ENCODE assay signal across 24 mouse cellular contexts in the genomic region with DNA sequence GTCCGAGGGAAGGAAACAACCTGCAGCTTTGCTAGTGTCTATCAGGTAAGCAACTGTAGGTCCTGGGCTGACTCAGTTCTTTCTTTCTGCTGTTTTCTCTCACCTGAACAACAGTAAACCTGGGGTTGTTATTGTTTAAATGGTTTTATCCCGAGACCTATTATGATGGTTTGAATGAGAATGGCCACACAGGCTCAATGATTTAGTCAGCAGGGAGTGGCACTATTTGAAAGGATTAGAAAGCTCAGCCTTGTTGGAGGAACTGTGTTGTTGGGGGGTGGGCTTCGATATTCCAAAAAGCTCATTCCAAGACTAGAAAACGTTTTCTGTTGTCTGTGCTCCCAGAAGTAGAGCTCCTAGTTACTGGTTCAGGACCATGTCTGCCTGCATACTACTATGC.
A peak's percentile ranks its signal among the peaks of the same experiment; 100 is the strongest.
DNase-seq lines count a peak whose midpoint lies in the region; ATAC-seq and TF ChIP-seq lines count a peak whose summit lies in the region.
"Had no signal": no experiment of that assay in that cellular context is flagged by ENCODE, and none has a peak within 500 bp of the region (broad histone marks: within the 10 kb centered on the region; RNA-seq: fewer than 3 reads in every experiment).

No protein-coding gene starts in this region.

- DNase-seq in midbrain, embryonic 11.5 days (ENCODE audit: low spot score, missing footprints) = peak; percentile 45
- DNase-seq in midbrain, embryonic 14.5 days = no peak
- DNase-seq in ES-E14 (ENCODE audit: low read depth, low spot score) (no peak), ZHBTc4 (ENCODE audit: low read depth, low spot score) (peak; percentile 56)
- no peak for DNase-seq in urinary bladder, postnatal 10 days (ENCODE audit: low spot score)
- no peak for DNase-seq in testis, postnatal 14 days (ENCODE audit: low spot score)
- DNase-seq: adrenal gland, adult 2 months; adrenal gland, postnatal 10 days; adrenal gland, postnatal 25 days; B cell, adult 2 months; cerebellum, adult 11 months; cerebellum, adult 18-20 months; cerebellum, adult 8-10 months; cerebellum, adult 9-11 months; cerebellum, postnatal 14 days; cerebellum, postnatal 36 days; embryo, embryonic 11 days; forebrain, postnatal 0 days had no signal

- no peak overlapping the region for H3K4me3 ChIP-seq in midbrain, embryonic 11.5 days (ENCODE audit: low read depth, low read length)
- no peak overlapping the region for H3K4me3 ChIP-seq in midbrain, embryonic 14.5 days (replicated peaks; ENCODE audit: low read depth, low read length)
- no peak overlapping the region for H3K4me3 ChIP-seq in ES-E14 (ENCODE audit: insufficient read depth in 1 of 2, low read depth in 1 of 2, low read length in 2 of 2, poor library complexity in 1 of 2, severe bottlenecking in 1 of 2)
- H3K4me3 ChIP-seq: embryonic facial prominence, embryonic 13.5 days; embryonic facial prominence, embryonic 15.5 days; forebrain, embryonic 13.5 days; forebrain, embryonic 15.5 days had no signal

- ATAC-seq in midbrain, embryonic 11.5 days (ENCODE audit: low FRiP score) = no peak
- ATAC-seq in midbrain, embryonic 14.5 days (ENCODE audit: low FRiP score, low TSS enrichment) = no peak
- ATAC-seq: CD4-positive, CD25-positive, alpha-beta regulatory T cell, adult 4 months; forebrain, embryonic 13.5 days; forebrain, embryonic 15.5 days; forebrain, postnatal 0 days had no signal

- in situ Hi-C loops in ES-E14 (cut with MboI; ENCODE audit: low sequenced_read_pairs in 2 of 2, unreplicated experiment in 2 of 2) = no loop called here

- H3K9me3 ChIP-seq in midbrain, embryonic 11.5 days (ENCODE audit: control insufficient read depth, low read length) = no peaks in the 10 kb centered on the region
- no peaks in the 10 kb centered on the region for H3K9me3 ChIP-seq in midbrain, embryonic 14.5 days (ENCODE audit: control insufficient read depth, low read length)
- no peaks in the 10 kb centered on the region for H3K9me3 ChIP-seq in ES-E14 (ENCODE audit: control insufficient read depth, insufficient read depth, low read depth, low read length)
- H3K9me3 ChIP-seq: embryonic facial prominence, embryonic 13.5 days; embryonic facial prominence, embryonic 15.5 days; forebrain, embryonic 13.5 days; forebrain, embryonic 15.5 days had no signal

- H3K27me3 ChIP-seq in midbrain, embryonic 11.5 days (ENCODE audit: control insufficient read depth, insufficient read depth, low read length) = no peaks in the 10 kb centered on the region
- H3K27me3 ChIP-seq in midbrain, embryonic 14.5 days (ENCODE audit: control insufficient read depth, insufficient read depth, low read length) = no peaks in the 10 kb centered on the region
- H3K27me3 ChIP-seq: CH12.LX; embryonic facial prominence, embryonic 13.5 days; embryonic facial prominence, embryonic 15.5 days; forebrain, embryonic 13.5 days; forebrain, embryonic 15.5 days had no signal

- H3K27ac ChIP-seq in midbrain, embryonic 11.5 days (ENCODE audit: low read depth, low read length) = no peak overlapping the region
- no peak overlapping the region for H3K27ac ChIP-seq in midbrain, embryonic 14.5 days (replicated peaks; ENCODE audit: low read depth, low read length)
- no peak overlapping the region for H3K27ac ChIP-seq in ES-E14 (ENCODE audit: insufficient read depth, low read depth, low read length, poor library complexity, severe bottlenecking)
- H3K27ac ChIP-seq: embryonic facial prominence, embryonic 13.5 days; embryonic facial prominence, embryonic 15.5 days; forebrain, embryonic 13.5 days; forebrain, embryonic 15.5 days had no signal

- H3K9ac ChIP-seq in midbrain, embryonic 11.5 days (ENCODE audit: low read length) = no peak overlapping the region
- no peak overlapping the region for H3K9ac ChIP-seq in midbrain, embryonic 14.5 days (replicated peaks; ENCODE audit: low read length)
- no peak overlapping the region for H3K9ac ChIP-seq in ES-E14 (ENCODE audit: insufficient read depth, low read depth, low read length, poor library complexity, severe bottlenecking)
- H3K9ac ChIP-seq: embryonic facial prominence, embryonic 13.5 days; embryonic facial prominence, embryonic 15.5 days; forebrain, embryonic 13.5 days; forebrain, embryonic 15.5 days; forebrain, postnatal 0 days had no signal

- WGBS in midbrain, embryonic 11.5 days = 43% methylated on average over 4 of the region's 4 CpGs
- 44% methylated on average over 4 of the region's 4 CpGs for WGBS in midbrain, embryonic 14.5 days

- no peaks in the 10 kb centered on the region for H3K36me3 ChIP-seq in midbrain, embryonic 11.5 days (ENCODE audit: control insufficient read depth, insufficient read depth, low read length)
- no peaks in the 10 kb centered on the region for H3K36me3 ChIP-seq in midbrain, embryonic 14.5 days (ENCODE audit: control insufficient read depth, insufficient read depth, low read length)
- H3K36me3 ChIP-seq in ES-E14 (ENCODE audit: control insufficient read depth, insufficient read depth, low read length, poor library complexity, severe bottlenecking) = no peaks in the 10 kb centered on the region
- H3K36me3 ChIP-seq: embryonic facial prominence, embryonic 13.5 days; embryonic facial prominence, embryonic 15.5 days; forebrain, embryonic 15.5 days had no signal

- H3K4me2 ChIP-seq in midbrain, embryonic 11.5 days = no peak overlapping the region
- no peak overlapping the region for H3K4me2 ChIP-seq in midbrain, embryonic 14.5 days (ENCODE audit: low read length)
- H3K4me2 ChIP-seq: embryonic facial prominence, embryonic 13.5 days; embryonic facial prominence, embryonic 15.5 days; forebrain, embryonic 13.5 days; forebrain, embryonic 15.5 days had no signal

- H3K4me1 ChIP-seq in midbrain, embryonic 11.5 days (ENCODE audit: control insufficient read depth, insufficient read depth, low read length) = no peaks in the 10 kb centered on the region
- H3K4me1 ChIP-seq in midbrain, embryonic 14.5 days (ENCODE audit: control insufficient read depth, insufficient read depth, low read length) = no peaks in the 10 kb centered on the region
- H3K4me1 ChIP-seq in ES-E14 (ENCODE audit: control insufficient read depth in 2 of 2, insufficient read depth in 2 of 2, low read length in 2 of 2, poor library complexity in 1 of 2) = peaks cover 0 to 9% of the 10 kb centered on the region in 2 experiments; a peak in 3 of 4 replicates
- H3K4me1 ChIP-seq: embryonic facial prominence, embryonic 13.5 days; embryonic facial prominence, embryonic 15.5 days; forebrain, embryonic 13.5 days; forebrain, embryonic 15.5 days had no signal

TF ChIP-seq in ES-E14, 5 proteins besides CTCF, POLR2A, EP300 and RAD21:
- no peak for TF ChIP-seq ZC3H11A (IDR thresholded peaks at IDR 0.05; ENCODE audit: borderline replicate concordance, low read depth, low read length)
- peak; percentile 21; the same call in 1 of the 2 replicates for TF ChIP-seq CHD2 (IDR thresholded peaks at IDR 0.05; ENCODE audit: low read depth, low read length)

Comparison
In these comparisons a context has a peak if more than half of its experiments do, and no peak if none do; other contexts are left out.
1. DNase-seq: peak in midbrain, embryonic 11.5 days (single experiment) and ZHBTc4 (single experiment); none in midbrain, embryonic 14.5 days (single experiment), ES-E14 (single experiment), urinary bladder, postnatal 10 days (single experiment) and testis, postnatal 14 days (single experiment).